Mouse (Mus musculus) G1E (cell line): ENCODE data around the gene Fgfr2. TPM values are rescaled to one million over a fixed set of nuclear protein-coding genes. Genes with fewer than 3 reads are reported as not detected.

Experiments used
- ATAC-seq: 2 replicates; pipeline ENCODE4 v1.8.0; 2016; ENCODE audit warnings: mild to moderate bottlenecking; ENCODE audit not compliant: insufficient number of reproducible peaks, poor library complexity, low FRiP score, severe bottlenecking; ENCODE audit errors: extremely low read depth
- DNase-seq: peaks from one replicate; pipeline ENCODE4 v3.0.0; 2012; ENCODE audit warnings: low spot score
- H3K27me3 ChIP-seq: 2 replicates; pipeline ENCODE4 v1.6.1; 2012; ENCODE audit warnings: mild to moderate bottlenecking, low read length, inconsistent platforms; ENCODE audit not compliant: insufficient read depth
- H3K36me3 ChIP-seq: replicated peaks from 2 replicates; pipeline ENCODE3; 2012; ENCODE audit warnings: mild to moderate bottlenecking, inconsistent platforms
- H3K4me1 ChIP-seq: 2 replicates; pipeline ENCODE4 v1.6.1; 2012; ENCODE audit warnings: low read depth, low read length, inconsistent platforms, mixed read lengths; ENCODE audit not compliant: insufficient read depth
- H3K4me3 ChIP-seq: 2 replicates; pipeline ENCODE4 v1.5.1; 2012; ENCODE audit warnings: low read depth, mild to moderate bottlenecking, inconsistent platforms, low read length, moderate library complexity, mixed read lengths
- H3K9me3 ChIP-seq: replicated peaks from 2 replicates; pipeline ENCODE4 v1.6.1; 2012; ENCODE audit warnings: inconsistent platforms
- CTCF ChIP-seq: IDR thresholded peaks from 2 replicates; pipeline ENCODE4 v1.5.1; 2012; ENCODE audit warnings: low read depth, low read length, inconsistent platforms, mixed read lengths
- GATA1 ChIP-seq: IDR thresholded peaks from 2 replicates; pipeline ENCODE4 v1.6.1; 2012; ENCODE audit warnings: borderline replicate concordance, low read length, inconsistent platforms, mixed read lengths
- GATA2 ChIP-seq: IDR thresholded peaks from 2 replicates; pipeline ENCODE4 v1.6.1; 2012; ENCODE audit warnings: low read depth, low read length, inconsistent platforms, borderline replicate concordance
- POLR2AphosphoS5 ChIP-seq: IDR thresholded peaks from 2 replicates; pipeline ENCODE4 v1.6.1; 2012; ENCODE audit warnings: low read depth, low read length, inconsistent platforms; ENCODE audit not compliant: insufficient replicate concordance
- TAL1 ChIP-seq: conservative IDR thresholded peaks from 2 replicates; pipeline ENCODE4 v1.6.1; 2012; ENCODE audit warnings: low read depth, low read length, inconsistent platforms, mixed read lengths
- polyA plus RNA-seq: library from polyadenylated mRNA; stranded (reverse); fragments of >175 nt; gene quantifications from 2 replicates; pipeline ENCODE4 v1.2.3, GENCODE M21; 2012
- total RNA-seq, 2 experiments: library from RNA; stranded (forward) in 1 of 2; stranded (reverse) in 1 of 2; fragments of 200-1000 nt in 1 of 2; fragments of >200 nt in 1 of 2; fragmentation: Nextera tagmentation in 1 of 2; gene quantifications; 2 replicates each; pipeline ENCODE4 v1.2.3; 2014 to 2017

The Fgfr2 gene
- total and polyA plus RNA-seq, 3 experiments, result 0.22 TPM; not detected in 2

GRCm38 (mm10) chr7:131953402-131953801 lies 1169.7 kb downstream of the Fgfr2 start:
- ATAC-seq (no peak), DNase-seq (no peak)
- Histone ChIP-seq H3K9me3 (peaks cover 52% of the 10 kb centered on the region), H3K36me3 (no peaks in the 10 kb centered on the region), H3K27me3 (no peaks in the 10 kb centered on the region), H3K4me1 (no peaks in the 10 kb centered on the region), H3K4me3 (no peak overlapping the region)
- no peak for TF ChIP-seq POLR2AphosphoS5
- TF ChIP-seq GATA1, result no peak
- TF ChIP-seq GATA2, result no peak
- TF ChIP-seq TAL1, result no peak

GRCm38 (mm10) chr7:131951131-131951530 lies 1172.0 kb downstream of the Fgfr2 start:
- TF ChIP-seq CTCF (no peak), GATA2 (no peak), GATA1 (no peak), POLR2AphosphoS5 (no peak), TAL1 (no peak)
- Histone ChIP-seq H3K4me3 (no peak overlapping the region), H3K36me3 (no peaks in the 10 kb centered on the region), H3K27me3 (no peaks in the 10 kb centered on the region), H3K9me3 (peaks cover 59% of the 10 kb centered on the region), H3K4me1 (no peaks in the 10 kb centered on the region)
- no peak for DNase-seq
- ATAC-seq, result no peak

GRCm38 (mm10) chr7:131937611-131938010 lies 1185.5 kb downstream of the Fgfr2 start:
- TF ChIP-seq GATA2, result no peak
- TF ChIP-seq POLR2AphosphoS5, result no peak
- no peak for TF ChIP-seq GATA1
- no peak for TF ChIP-seq TAL1
- Histone ChIP-seq H3K36me3 (no peaks in the 10 kb centered on the region), H3K4me1 (no peaks in the 10 kb centered on the region), H3K9me3 (peaks cover 45% of the 10 kb centered on the region), H3K4me3 (no peak overlapping the region), H3K27me3 (no peaks in the 10 kb centered on the region)
- DNase-seq (no peak), ATAC-seq (no peak)

GRCm38 (mm10) chr7:131927288-131928050 lies 1195.7 kb downstream of the Fgfr2 start:
- TF ChIP-seq POLR2AphosphoS5 (no peak), GATA1 (no peak), GATA2 (no peak), CTCF (no peak), TAL1 (no peak)
- ATAC-seq (no peak), DNase-seq (no peak)
- peaks cover 49% of the 10 kb centered on the region for H3K9me3 ChIP-seq
- H3K36me3 ChIP-seq, result no peaks in the 10 kb centered on the region
- no peak overlapping the region for H3K4me3 ChIP-seq
- H3K4me1 ChIP-seq, result no peaks in the 10 kb centered on the region
- H3K27me3 ChIP-seq, result no peaks in the 10 kb centered on the region

- Histone ChIP-seq H3K9me3 (peaks cover 72% of the 10 kb centered on the region), H3K4me1 (no peaks in the 10 kb centered on the region), H3K4me3 (no peak overlapping the region), H3K36me3 (no peaks in the 10 kb centered on the region), H3K27me3 (no peaks in the 10 kb centered on the region)
- DNase-seq, result no peak
- TF ChIP-seq POLR2AphosphoS5, result no peak
- TF ChIP-seq GATA1, result no peak
- no peak for TF ChIP-seq TAL1
- TF ChIP-seq CTCF, result no peak
- no peak for TF ChIP-seq GATA2
- no peak for ATAC-seq
These were observed 1205.8 kb downstream of the Fgfr2 start for GRCm38 (mm10) chr7:131917384-131917783.

- Histone ChIP-seq H3K36me3 (no peaks in the 10 kb centered on the region), H3K4me3 (no peak overlapping the region), H3K9me3 (peaks cover 63% of the 10 kb centered on the region), H3K27me3 (no peaks in the 10 kb centered on the region), H3K4me1 (no peaks in the 10 kb centered on the region)
- no peak for DNase-seq
- ATAC-seq, result no peak
- no peak for TF ChIP-seq CTCF
- no peak for TF ChIP-seq POLR2AphosphoS5
- no peak for TF ChIP-seq GATA1
- no peak for TF ChIP-seq TAL1
- no peak for TF ChIP-seq GATA2
These were observed 1213.5 kb downstream of the Fgfr2 start for GRCm38 (mm10) chr7:131909611-131910010.
